Mouse (Mus musculus) kidney, postnatal 10 days (tissue): ENCODE results near the gene Plekhs1.

Experiments
- DNase-seq: peaks from one replicate; pipeline ENCODE4 v3.0.0; 2021; ENCODE audit warnings: mixed read lengths

The Plekhs1 gene

GRCm38 (mm10) chr19:56461522-56462101, at the start of gene Plekhs1:
Plekhs1 (plus strand) TSS chr19:56461640.
- DNase-seq, result no peak

- no peak for DNase-seq
Measured at GRCm38 (mm10) chr19:56418404-56418803, 43.0 kb upstream of the Plekhs1 start.

- no peak for DNase-seq
Measured at GRCm38 (mm10) chr19:56419452-56419851, 42.0 kb upstream of the Plekhs1 start.

GRCm38 (mm10) chr19:56420345-56420744, 41.1 kb upstream of the Plekhs1 start:
- DNase-seq, result no peak

GRCm38 (mm10) chr19:56422476-56423338, 38.7 kb upstream of the Plekhs1 start:
- DNase-seq, result peak; percentile 95

GRCm38 (mm10) chr19:56423370-56423769, 38.1 kb upstream of the Plekhs1 start:
- DNase-seq, result peak; percentile 61

- DNase-seq, result peak; percentile 24
Measured at GRCm38 (mm10) chr19:56424606-56425395, 36.6 kb upstream of the Plekhs1 start.

GRCm38 (mm10) chr19:56425492-56425891, 35.9 kb upstream of the Plekhs1 start:
- DNase-seq, result peak; percentile 49

GRCm38 (mm10) chr19:56430369-56430768, 31.1 kb upstream of the Plekhs1 start:
- no peak for DNase-seq

GRCm38 (mm10) chr19:56432706-56433105, 28.7 kb upstream of the Plekhs1 start:
- DNase-seq, result no peak

- DNase-seq, result no peak
Measured at GRCm38 (mm10) chr19:56433581-56433980, 27.9 kb upstream of the Plekhs1 start.

GRCm38 (mm10) chr19:56436380-56436779, 25.1 kb upstream of the Plekhs1 start:
- no peak for DNase-seq

- DNase-seq, result peak; percentile 74
Measured at GRCm38 (mm10) chr19:56438357-56439071, 22.9 kb upstream of the Plekhs1 start.

- peak; percentile 49 for DNase-seq
Measured at GRCm38 (mm10) chr19:56439072-56439434, 22.4 kb upstream of the Plekhs1 start.

GRCm38 (mm10) chr19:56443445-56443844, 18.0 kb upstream of the Plekhs1 start:
- DNase-seq, result no peak

GRCm38 (mm10) chr19:56448784-56449183, 12.7 kb upstream of the Plekhs1 start:
- DNase-seq, result no peak

- no peak for DNase-seq
Measured at GRCm38 (mm10) chr19:56449537-56449936, 11.9 kb upstream of the Plekhs1 start.

- DNase-seq, result no peak
Measured at GRCm38 (mm10) chr19:56450892-56451291, 10.5 kb upstream of the Plekhs1 start.

GRCm38 (mm10) chr19:56451867-56452266, 9.6 kb upstream of the Plekhs1 start:
- no peak for DNase-seq

- no peak for DNase-seq
Measured at GRCm38 (mm10) chr19:56452421-56452820, 9.0 kb upstream of the Plekhs1 start.

- no peak for DNase-seq
Measured at GRCm38 (mm10) chr19:56454862-56455261, 6.6 kb upstream of the Plekhs1 start.

GRCm38 (mm10) chr19:56455369-56455768, 6.1 kb upstream of the Plekhs1 start:
- no peak for DNase-seq

- DNase-seq, result no peak
Measured at GRCm38 (mm10) chr19:56457569-56457968, 3.9 kb upstream of the Plekhs1 start.
